Mouse (Mus musculus) left cerebral cortex, postnatal 14 days (tissue): Measurements from ENCODE around the gene Ccdc89. TPM values are rescaled to one million over a fixed set of nuclear protein-coding genes. Genes with fewer than 3 reads are reported as not detected.

Source experiments
- DNase-seq, 2 experiments: peaks; one replicate each; pipeline ENCODE4 v3.0.0; 2021 to 2022; ENCODE audit warnings: low spot score in 2 of 2, mixed read lengths in 1 of 2
- intact Hi-C: fragments of 180-260 bp; cut with DNase I; formaldehyde crosslinking; loops from one replicate; pipeline ENCODE4 v1.15.1; 2025
- long read RNA-seq, 2 experiments: library from polyadenylated mRNA; stranded (forward); transcript quantifications; one replicate each; pipeline ENCODE4 v2.0.0; 2021
- total RNA-seq, 2 experiments: library from RNA; stranded (reverse); gene quantifications; 2 replicates each; pipeline ENCODE4 v1.2.3; 2021

Ccdc89 gene
- total RNA-seq = under 1 TPM; 0.22 to 0.42 TPM
- long read RNA-seq, experiment 1, partial matches to known transcripts = 0 of 2 reads
- long read RNA-seq, experiment 1, other reads (novel, unspliced or antisense) = 0 of 2 reads
- long read RNA-seq, experiment 2, partial matches to known transcripts = 0 of 1 reads
- long read RNA-seq, experiment 2, other reads (novel, unspliced or antisense) = 0 of 1 reads

GRCm38 (mm10) chr7:90426020-90427001 is at the start of gene Ccdc89:
Ccdc89 (plus strand) TSS chr7:90426577.
- intact Hi-C loops = no loop called here
- DNase-seq = peak; percentile 78 to 90

GRCm38 (mm10) chr7:90384411-90384810 is 42.0 kb upstream of the Ccdc89 start:
- intact Hi-C loops = no loop called here
- DNase-seq = no peak

- intact Hi-C loops = loop anchor here (5.0 kb wide), 2 partner anchors 40 to 85 kb away; partner anchors contain the start of gene Sytl2
These were observed 39.4 kb upstream of the Ccdc89 start for GRCm38 (mm10) chr7:90386885-90387459.

GRCm38 (mm10) chr7:90389765-90390164 is 36.6 kb upstream of the Ccdc89 start:
- intact Hi-C loops = loop anchor here (5.0 kb wide), 2 partner anchors 42 to 87 kb away; partner anchors contain the start of gene Sytl2
- no peak for DNase-seq

More at GRCm38 (mm10) chr7:90386885-90387459, 39.4 kb upstream of the Ccdc89 start:
- DNase-seq = peak; percentile 68 to 76

- intact Hi-C loops = no loop called here
- DNase-seq = no peak
These were observed 31.3 kb upstream of the Ccdc89 start for GRCm38 (mm10) chr7:90395073-90395472.

- intact Hi-C loops = no loop called here
These were observed 30.4 kb upstream of the Ccdc89 start for GRCm38 (mm10) chr7:90395928-90396327.

GRCm38 (mm10) chr7:90409934-90410333 is 16.4 kb upstream of the Ccdc89 start:
- intact Hi-C loops = loop anchor here (10.0 kb wide), 1 partner anchor 215 kb away; no protein-coding TSS in a partner anchor
- DNase-seq = peak; percentile 57 to 71

More at GRCm38 (mm10) chr7:90395928-90396327, 30.4 kb upstream of the Ccdc89 start:
- DNase-seq = no peak

GRCm38 (mm10) chr7:90427006-90427405 is 629 bp downstream of the Ccdc89 start:
- no peak for DNase-seq
- intact Hi-C loops = no loop called here

GRCm38 (mm10) chr7:90432221-90432620 is 5.8 kb downstream of the Ccdc89 start:
- no peak for DNase-seq
- intact Hi-C loops = no loop called here

- no peak for DNase-seq
- intact Hi-C loops = no loop called here
These were observed 13.7 kb downstream of the Ccdc89 start for GRCm38 (mm10) chr7:90440044-90440443.

GRCm38 (mm10) chr7:90442070-90442469 is 15.7 kb downstream of the Ccdc89 start:
- no peak for DNase-seq
- intact Hi-C loops = no loop called here

GRCm38 (mm10) chr7:90442518-90443080 is 16.2 kb downstream of the Ccdc89 start, which contains the start of gene Crebzf:
Crebzf (plus strand) TSS chr7:90442729.
- intact Hi-C loops = no loop called here
- DNase-seq = peak; percentile 96 to 98

- intact Hi-C loops = no loop called here
These were observed 17.0 kb downstream of the Ccdc89 start for GRCm38 (mm10) chr7:90443101-90444091.

GRCm38 (mm10) chr7:90444206-90444605 is 17.8 kb downstream of the Ccdc89 start:
- DNase-seq = no peak
- intact Hi-C loops = no loop called here

More at GRCm38 (mm10) chr7:90443101-90444091, 17.0 kb downstream of the Ccdc89 start:
- peak; percentile 52 to 62 for DNase-seq

- DNase-seq = no peak
- intact Hi-C loops = no loop called here
These were observed 29.9 kb downstream of the Ccdc89 start for GRCm38 (mm10) chr7:90456149-90456844.

- peak; percentile 84 to 86 for DNase-seq
- intact Hi-C loops = no loop called here
These were observed 30.6 kb downstream of the Ccdc89 start, which contains the start of gene Tmem126a for GRCm38 (mm10) chr7:90456845-90457468. Tmem126a (minus strand) TSS chr7:90457229.

- DNase-seq = no peak
- intact Hi-C loops = no loop called here
These were observed 31.1 kb downstream of the Ccdc89 start for GRCm38 (mm10) chr7:90457517-90457916.
